Mouse (Mus musculus): ENCODE results near the gene Gm21860. TPM values are rescaled to one million over a fixed set of nuclear protein-coding genes. Genes with fewer than 3 reads are reported as not detected.

Gm21860 gene
- total RNA-seq, 2 experiments from 2014 or later = not detected

Other genes starting within 250 kb of the Gm21860 start
- not detected for gene Gm47283, start 29.9 kb upstream of the Gm21860 start, total RNA-seq (2021)
- gene Gm21748, start 84.4 kb upstream of the Gm21860 start, total RNA-seq (2021) = not detected

Data from layer of hippocampus, postnatal 10 days (tissue).